Mouse (Mus musculus): ENCODE measurements around the gene Armh1.

- TF ChIP-seq POLR2A (IDR thresholded peaks at IDR 0.05; ENCODE audit: control insufficient read depth, extremely low read depth, insufficient read depth, low read length, poor library complexity) (no peak), CTCF (IDR thresholded peaks at IDR 0.05; ENCODE audit: borderline replicate concordance, control insufficient read depth, extremely low read depth, insufficient read depth, low read length, poor library complexity) (no peak)
These were observed 20.5 kb upstream of the Armh1 start for GRCm38 (mm10) chr4:117272459-117272858.
